19 mouse cellular contexts compared by ENCODE assay signal in the genomic region with DNA sequence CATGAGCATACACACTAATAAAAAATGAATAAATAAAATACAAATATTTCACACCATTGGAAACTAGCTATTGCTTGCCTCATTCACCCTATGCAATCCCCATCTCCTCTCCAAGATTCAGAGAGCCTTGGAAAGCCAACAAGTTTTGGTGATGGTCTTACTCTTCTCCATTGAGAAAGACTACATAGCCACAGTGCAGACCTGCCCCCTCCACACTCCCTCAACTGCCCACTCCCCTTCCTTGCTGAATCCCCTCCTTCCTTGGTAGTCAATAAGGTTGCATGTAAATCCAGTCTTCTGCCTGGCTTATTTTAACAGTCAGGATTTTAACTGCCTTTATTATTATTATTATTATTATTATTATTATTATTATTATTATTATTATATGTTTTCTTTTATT. TPM values are rescaled to one million over a fixed set of nuclear protein-coding genes. Genes with fewer than 3 reads are reported as not detected.
"Had no signal": no experiment of that assay in that cellular context is flagged by ENCODE, and none has a peak within 500 bp of the region (broad histone marks: within the 10 kb centered on the region; RNA-seq: fewer than 3 reads in every experiment).

No protein-coding gene starts in this region.

- H3K4me1 ChIP-seq: liver, embryonic 12.5 days; midbrain, embryonic 10.5 days; midbrain, embryonic 12.5 days; midbrain, embryonic 15.5 days; stomach, embryonic 15.5 days had no signal

- H3K4me2 ChIP-seq: liver, embryonic 12.5 days; lung, embryonic 14.5 days; midbrain, embryonic 12.5 days; midbrain, embryonic 15.5 days; stomach, embryonic 15.5 days had no signal

- H3K4me3 ChIP-seq: liver, embryonic 12.5 days; midbrain, embryonic 10.5 days; midbrain, embryonic 12.5 days; midbrain, embryonic 15.5 days; stomach, embryonic 15.5 days had no signal

- H3K36me3 ChIP-seq: liver, embryonic 12.5 days; midbrain, embryonic 10.5 days; midbrain, embryonic 12.5 days; midbrain, embryonic 15.5 days; stomach, embryonic 15.5 days had no signal

- DNase-seq: lung, adult 18-20 months; lung, postnatal 14 days; lung, postnatal 4 days; right cerebral cortex, postnatal 14 days; thymus, adult 2 months; thymus, postnatal 25 days; thymus, postnatal 4 days had no signal

- H3K27me3 ChIP-seq: liver, embryonic 12.5 days; midbrain, embryonic 12.5 days; midbrain, embryonic 15.5 days; stomach, embryonic 15.5 days had no signal

- H3K27ac ChIP-seq: liver, embryonic 12.5 days; liver, embryonic 14.5 days; midbrain, embryonic 10.5 days; midbrain, embryonic 12.5 days; midbrain, embryonic 15.5 days; stomach, embryonic 15.5 days; stomach, postnatal 0 days had no signal

- H3K9ac ChIP-seq: liver, embryonic 12.5 days; liver, embryonic 14.5 days; lung, embryonic 14.5 days; midbrain, embryonic 12.5 days; midbrain, embryonic 15.5 days; stomach, embryonic 15.5 days had no signal

- ATAC-seq: liver, embryonic 12.5 days; lung, postnatal 0 days; midbrain, embryonic 15.5 days had no signal

- H3K9me3 ChIP-seq: liver, embryonic 12.5 days; midbrain, embryonic 10.5 days; midbrain, embryonic 12.5 days; midbrain, embryonic 15.5 days; stomach, embryonic 15.5 days had no signal

RNA-seq across cellular contexts. Expression of a gene that starts 41.6 kb away (rescaled TPM):
- polyA plus RNA-seq: liver, embryonic 12.5 days; lung, embryonic 14.5 days; lung, postnatal 0 days; spleen, adult 2 months; testis, adult 2 months; urinary bladder, adult 2 months had no signal
